Mouse (Mus musculus): Measurements from ENCODE around the gene Gm28038.
A peak's percentile ranks its signal among the peaks of the same experiment; 100 is the strongest.

The Gm28038 gene

DNA sequence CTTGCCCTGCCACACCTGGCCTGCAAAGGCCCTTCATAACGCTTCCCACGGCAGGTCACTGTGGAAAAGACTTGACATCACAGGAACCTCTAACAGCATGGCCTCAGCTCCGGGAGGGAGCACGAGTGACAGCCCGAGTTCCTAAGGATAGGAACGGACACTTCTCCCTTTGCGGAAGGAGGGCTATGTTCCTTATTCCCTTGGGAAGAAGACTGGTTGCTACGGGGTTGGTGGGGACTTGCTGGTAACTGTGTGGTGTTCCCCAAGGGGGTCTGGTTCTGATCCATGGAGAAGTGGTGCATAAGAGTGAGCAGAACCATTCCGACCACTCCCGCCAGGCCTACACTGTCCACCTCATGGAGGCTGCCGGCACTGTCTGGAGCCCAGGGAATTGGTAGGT, at the start of gene Gm28038:
Gene Gm28038 (plus strand): TSS at position 301 of the 400 bp plus-strand sequence.
- no peak for DNase-seq (ENCODE audit: low spot score)

DNA sequence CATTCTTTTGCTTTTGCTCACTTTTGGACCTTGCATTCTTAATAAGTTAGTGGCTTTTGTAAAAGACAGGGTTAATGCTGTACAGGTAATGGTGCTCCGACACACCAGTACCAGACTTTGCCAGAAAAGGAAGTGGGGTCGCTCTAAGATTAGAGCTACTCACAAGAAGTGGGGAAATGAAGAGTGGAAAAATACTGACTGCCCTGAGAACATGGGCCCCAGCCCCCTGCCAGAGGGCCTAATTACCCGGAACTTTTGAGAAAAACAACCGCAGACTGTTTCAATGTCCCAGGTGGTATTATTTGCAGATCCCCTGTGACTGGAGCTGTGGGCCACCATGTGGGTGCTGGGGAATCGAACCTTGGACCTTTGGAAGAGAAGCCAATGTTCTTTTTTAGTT, 45.2 kb upstream of the Gm28038 start:
- no peak for DNase-seq (ENCODE audit: low spot score)

DNA sequence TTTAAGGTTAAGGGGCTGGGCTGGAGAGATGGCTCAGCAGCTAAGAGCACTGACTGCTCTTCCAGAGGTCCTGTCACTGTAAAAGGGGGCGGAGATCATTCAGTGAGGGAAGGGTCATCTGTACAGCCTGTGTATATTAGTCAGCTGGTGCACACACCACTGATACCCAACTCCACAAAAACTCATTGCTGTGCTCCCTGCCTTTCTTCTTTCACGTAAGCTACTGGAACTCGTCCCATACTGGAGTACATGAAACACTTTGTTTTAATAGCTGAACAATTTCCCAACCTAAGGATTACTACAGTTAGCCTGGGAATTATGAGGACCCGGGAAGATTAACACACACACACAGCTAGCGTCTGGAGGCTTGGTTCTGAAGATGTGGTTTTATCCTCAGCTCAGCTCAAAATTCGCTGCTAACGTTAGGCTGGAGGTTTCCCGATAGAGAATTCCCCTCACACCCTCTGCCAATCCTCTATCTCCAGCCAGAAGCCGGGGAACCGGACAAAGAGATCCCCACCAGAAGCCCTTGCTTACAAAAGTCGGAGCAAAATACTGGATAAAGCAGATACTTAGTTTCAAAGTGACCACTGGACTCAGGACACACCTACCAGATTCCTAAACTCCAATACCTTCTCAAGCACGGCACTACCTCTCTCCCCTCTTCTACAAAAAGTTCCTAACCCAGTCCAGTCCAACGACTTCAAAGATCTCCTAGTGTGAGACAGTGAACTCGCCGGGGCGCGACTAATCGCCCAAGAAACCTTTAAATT, 44.2 kb upstream of the Gm28038 start:
- DNase-seq (ENCODE audit: low spot score), result peak; percentile 43

DNA sequence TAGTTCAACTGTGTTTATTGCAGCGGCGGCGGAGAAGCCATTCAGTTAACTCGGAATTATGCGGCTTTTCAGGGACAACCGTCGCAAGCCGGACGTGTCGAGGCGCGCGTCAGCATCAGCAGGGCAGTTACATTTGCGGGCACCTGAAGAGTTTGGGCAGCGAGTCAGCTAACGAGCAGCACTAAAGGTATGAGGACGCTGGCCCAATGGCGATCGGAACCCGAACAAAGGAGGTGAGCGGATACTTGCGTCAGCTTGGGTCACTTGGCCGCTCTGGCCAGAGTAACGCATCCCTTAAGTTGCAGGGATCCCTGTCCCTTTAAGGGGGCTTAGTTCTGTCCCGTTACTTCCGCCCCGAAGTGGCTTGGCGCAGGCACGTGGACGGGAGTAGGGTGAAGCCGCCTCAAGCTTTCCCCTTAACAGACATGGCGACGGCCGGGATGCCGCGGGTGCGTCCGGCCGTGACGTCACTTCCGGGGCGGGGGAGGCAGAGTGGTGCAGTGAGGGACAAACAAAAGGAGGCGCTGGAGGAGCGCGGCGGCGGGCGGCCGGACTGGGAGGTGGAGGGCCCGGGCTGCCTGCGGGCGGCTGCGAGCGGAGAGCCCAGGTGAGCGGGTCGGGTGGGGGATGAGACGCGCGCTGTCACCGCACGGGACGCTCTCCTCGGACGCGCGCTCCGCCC, 43.5 kb upstream of the Gm28038 start, which contains the start of gene Lrrc8a:
Gene Lrrc8a (plus strand): TSS at position 517 of the 682 bp plus-strand sequence.
- DNase-seq (ENCODE audit: low spot score), result peak; percentile 99

DNA sequence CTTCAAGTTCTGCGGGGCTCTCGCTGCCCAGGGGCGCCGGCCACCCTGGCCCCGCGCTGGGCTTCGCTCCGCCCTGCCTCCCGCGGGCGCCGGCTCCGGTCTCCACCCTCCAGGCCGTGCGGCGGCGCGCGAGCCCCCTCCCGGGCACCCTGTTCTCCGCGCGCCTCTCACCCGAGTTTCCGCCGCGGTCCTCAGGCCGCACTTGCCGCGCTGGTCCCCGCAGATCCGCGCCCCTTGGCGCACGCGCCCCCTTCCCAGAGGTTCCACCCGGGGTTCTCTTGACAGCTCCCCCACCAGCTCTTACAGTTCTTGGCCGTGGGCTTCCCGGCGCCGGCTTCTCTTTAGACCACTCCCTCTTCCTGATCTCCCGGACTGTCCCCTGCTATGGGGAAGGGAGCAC, 43.0 kb upstream of the Gm28038 start:
- peak; percentile 88 for DNase-seq (ENCODE audit: low spot score)

DNA sequence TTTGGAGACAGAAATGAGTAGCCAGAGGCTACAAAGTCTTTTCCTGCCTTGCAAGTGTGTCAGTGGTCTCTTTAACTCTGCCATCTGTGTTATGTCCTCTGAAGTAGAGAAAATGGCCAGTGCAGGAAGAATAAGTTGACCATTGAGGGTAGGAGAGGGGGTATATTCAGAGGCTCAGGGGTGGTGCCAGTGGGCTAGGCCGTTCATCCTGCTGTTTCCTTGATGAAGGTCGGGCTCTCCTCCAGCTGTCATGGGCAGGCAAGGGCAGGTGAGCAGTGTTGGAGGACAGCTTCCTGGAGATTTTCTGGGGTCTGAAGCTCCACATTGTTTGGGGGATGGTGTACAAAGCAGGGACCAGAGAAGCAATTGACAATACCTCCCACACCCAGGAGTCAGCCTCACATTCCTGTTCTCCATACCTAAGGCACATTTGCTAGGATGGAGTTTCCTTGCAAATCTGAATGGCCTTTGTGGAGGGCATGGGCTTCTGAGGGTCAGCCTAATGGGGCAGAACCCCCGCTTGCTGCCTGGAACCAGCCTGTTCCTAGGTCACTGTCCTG, 41.9 kb upstream of the Gm28038 start:
- DNase-seq (ENCODE audit: low spot score), result no peak

DNA sequence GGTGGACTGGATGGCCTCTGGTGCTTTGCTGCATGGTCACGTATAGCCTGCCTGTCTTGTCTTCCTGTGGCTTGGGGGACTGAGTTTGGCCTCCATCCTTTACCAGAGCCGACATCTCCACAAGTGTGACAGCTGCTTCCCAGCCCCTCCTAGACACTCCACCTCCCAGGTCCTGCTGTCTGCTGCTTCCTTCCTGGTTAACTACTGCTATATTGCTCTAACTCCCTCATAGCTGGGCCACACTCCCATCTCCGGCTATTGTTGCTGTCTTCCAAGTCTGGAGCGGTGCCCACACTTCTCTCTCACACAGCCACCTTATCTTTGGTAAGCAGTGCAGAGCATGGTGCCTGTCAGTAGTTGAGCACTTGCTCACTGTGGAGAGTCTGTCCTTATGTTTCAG, 41.1 kb upstream of the Gm28038 start:
- peak; percentile 62 for DNase-seq (ENCODE audit: low spot score)

DNA sequence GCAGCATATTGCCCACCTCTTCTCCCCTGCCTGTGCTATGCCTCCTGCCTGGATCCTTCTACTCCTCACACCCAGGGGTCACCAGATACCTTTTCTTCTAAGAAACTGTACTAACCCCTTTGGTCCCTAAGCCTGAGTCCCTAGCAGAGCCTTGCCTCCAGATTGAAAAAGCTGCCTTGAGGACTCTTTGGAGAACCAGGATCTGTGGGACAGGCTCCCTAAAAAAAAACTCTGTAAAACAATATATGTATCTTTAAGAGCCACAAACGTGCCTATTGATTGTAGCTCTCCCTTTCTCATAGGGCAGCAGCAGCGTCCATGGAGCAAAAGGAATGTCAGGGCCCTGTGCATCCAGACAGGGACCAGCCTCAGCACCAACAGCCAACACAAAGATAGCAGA, 40.6 kb upstream of the Gm28038 start, which contains the start of gene Gm28035:
Gene Gm28035 (plus strand): TSS at position 301 of the 400 bp plus-strand sequence.
- DNase-seq (ENCODE audit: low spot score), result no peak

DNA sequence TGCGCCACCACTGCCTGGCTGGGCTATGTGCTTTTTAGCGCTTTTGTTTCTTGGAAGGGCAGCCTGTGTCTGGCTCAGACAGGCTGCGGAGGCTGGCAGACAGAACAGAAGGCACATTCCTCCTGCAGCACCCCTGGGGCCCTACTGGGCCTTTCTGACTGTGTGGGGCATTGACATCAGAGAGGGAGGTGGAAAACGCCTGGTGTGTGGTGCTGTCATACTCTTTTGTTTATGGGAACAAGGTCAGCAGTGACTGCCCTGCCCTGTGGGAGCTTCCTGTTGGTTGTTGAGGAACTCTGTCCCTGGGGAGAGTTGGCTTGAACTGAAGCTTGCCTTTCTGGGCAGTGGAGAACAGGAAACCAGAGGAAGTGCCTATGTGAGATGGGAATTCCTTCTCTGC, 38.3 kb upstream of the Gm28038 start:
- DNase-seq (ENCODE audit: low spot score), result no peak

DNA sequence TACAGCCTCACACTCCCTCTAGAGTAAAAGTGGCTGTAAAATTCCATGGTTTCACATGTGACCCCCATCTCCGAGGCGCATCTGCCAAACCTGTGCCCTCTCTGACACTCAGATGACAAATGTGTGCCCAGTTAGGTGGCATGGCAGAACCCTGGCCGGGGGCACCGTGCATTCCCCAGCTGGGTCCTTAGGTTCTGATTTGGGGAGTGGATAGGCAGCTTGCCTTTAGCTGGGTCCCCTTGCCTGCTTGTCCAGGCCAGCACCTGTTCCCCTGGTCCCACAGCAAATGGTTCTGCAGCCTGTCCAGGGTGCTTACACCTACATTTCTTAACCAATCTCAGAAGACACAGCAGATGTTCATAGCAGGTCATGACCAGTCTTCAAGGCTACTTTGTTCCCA, 37.5 kb upstream of the Gm28038 start:
- no peak for DNase-seq (ENCODE audit: low spot score)

DNA sequence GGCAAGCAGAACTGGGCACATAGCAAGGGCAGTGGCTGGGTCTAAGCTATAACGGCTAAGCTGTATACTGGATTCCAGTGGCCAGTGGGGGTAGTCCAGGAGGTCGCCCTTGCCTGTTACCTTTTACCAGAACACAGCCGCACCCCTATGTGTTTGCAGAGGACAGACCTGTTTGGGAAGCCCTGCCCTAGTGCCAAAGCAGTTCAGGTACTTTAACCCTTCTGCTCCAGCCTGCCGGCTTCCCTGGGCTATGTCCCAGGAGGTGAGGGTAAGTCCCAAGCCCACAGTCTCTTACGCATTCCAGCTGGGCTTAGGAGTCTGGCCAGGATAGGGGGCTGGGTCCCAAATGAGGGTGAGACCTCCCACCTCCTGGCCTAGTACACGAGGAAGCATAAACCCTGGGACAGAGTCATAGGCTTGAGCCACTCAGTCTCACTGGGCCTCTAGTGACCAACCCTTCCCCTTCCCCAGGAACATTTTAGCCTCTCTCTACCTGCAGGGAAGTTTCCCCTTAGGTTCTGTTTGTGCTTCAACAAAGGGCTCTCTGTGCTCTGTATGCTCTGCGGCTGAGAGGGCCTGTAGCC, 36.2 kb upstream of the Gm28038 start:
- DNase-seq (ENCODE audit: low spot score), result no peak

DNA sequence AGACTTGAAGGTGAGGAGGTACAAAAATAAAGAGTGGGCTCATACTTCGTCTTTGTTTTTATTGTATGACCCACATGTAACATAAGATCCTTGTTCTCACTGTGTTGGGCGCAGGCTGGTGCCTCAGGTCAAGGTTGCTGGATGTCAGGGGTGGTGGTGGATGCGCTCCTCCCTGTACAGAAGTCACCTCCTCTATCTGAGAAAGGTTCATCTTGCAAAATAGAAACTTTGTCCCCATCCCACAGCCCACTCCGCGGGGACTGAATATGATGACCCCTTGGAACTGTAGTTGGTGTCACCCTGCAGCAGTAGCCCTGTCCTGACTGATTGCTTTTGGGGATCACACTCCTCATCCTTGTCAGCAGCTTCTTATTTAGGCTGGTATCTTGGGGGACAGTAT, 33.8 kb upstream of the Gm28038 start:
- DNase-seq (ENCODE audit: low spot score), result no peak

DNA sequence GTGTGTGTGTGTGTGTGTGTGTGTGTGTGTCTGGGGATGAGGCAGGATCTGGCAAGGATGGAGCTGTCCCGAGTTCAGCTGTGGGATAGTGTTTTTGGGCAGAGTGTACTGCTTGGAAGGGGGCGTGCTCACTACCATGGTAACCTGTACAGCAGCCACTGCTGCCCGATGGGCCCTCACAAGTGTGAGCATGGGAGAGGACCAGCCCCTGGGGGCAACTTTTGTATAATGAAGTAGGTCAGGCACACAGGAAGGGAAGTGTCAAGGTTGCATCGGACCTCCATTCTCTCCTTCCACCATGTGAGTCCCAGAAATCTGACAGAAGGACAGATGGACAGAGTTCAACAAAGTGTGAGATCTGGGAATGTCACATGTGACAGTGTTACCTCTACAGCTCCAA, 33.2 kb upstream of the Gm28038 start:
- DNase-seq (ENCODE audit: low spot score), result no peak

DNA sequence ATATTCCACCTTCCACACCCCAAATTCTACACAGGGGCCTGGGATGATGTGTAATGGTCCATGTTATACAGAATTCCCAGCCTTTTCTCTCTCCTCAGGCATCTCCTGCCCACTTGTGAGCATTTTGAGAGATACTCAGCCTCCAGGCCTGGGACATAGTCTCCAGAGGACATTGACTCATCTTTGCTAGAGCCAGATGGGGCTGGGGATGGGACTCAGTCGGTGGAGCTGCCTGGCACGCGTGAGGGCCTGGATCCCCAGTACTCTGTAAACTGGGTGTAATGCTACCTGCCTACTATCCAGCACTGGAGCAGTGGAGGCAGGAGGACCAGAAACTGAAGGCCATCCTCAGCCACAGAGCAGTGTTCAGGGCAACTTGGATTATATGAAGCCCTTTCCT, 31.7 kb upstream of the Gm28038 start:
- DNase-seq (ENCODE audit: low spot score), result no peak

DNA sequence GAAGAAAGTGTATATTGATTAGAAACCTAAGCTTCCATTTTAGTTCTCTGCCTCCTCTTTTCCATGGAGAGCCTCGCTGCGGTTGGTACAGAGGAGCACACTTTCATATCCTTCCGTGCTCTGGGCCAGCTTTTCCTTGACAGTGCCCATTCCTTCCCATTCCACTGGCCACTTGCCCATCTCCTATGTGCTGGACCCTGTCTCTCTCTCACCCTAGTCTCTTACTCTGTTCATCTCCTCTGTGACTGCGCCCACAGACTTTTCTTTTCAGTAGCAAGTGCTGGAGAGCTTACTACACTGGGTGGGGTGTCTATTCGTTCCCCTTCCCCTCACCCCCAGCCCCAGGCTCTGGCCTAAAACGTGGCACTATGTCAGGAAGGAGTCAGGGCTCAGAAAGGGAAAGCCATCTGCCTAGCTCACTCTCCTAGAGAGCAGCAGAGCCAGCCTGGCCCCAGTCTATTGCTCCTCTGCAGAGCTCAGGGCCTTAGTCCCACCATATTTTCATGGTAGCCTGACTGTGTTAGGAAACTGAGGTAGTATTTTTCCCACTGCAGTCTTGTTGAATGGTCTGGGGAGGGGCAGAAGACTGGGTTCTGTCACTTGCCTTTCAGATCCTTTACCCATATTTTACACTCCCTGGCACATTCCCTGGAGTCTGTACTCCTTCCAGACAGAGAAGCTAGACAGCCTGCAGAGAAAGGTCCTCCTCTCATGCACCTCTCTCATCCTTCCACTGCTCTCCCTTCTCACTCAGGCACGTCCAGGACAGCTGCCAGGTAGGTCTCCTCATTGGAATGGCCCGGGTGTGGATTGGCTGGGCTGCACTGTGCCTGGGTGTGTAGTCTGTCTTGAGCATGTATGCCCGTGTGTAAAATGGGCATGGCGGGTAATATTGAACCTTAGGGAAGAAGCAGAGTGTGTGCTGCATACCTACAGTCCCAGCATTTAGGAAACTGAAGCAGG, 30.4 kb upstream of the Gm28038 start:
- DNase-seq (ENCODE audit: low spot score), result no peak

DNA sequence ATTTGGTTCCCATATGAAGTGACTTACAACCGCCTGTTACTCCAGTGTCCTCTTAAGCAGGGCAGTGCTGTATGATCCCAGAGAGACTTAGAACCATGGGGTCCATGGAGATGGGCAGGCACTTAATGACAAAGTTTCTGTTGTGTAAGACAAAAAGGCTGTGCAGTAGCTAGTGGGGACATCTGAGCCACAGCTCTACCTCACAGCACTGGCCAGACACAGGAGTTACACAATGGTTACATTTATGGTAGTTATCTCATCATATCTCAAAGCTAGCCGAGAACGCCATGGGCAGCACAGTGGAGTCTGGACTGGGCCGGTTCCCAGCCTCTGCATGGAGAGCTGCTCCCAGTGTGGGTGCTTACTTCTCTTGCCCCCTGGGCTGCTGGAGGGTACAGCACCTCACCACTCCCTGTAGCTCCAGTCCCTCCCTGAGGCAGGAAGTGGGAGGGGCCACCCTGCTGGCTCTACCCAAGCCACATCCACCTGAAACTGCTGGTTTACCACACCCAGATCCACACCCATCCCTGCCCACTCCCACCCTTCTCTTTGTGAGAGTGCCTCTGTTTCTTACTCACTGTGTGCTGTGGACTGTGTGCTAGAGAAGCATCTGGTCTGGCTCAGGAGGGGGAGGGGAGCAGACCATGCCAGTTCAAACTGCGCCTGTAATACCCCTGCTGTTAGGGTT, 29.3 kb upstream of the Gm28038 start:
- peak; percentile 68 for DNase-seq (ENCODE audit: low spot score)

DNA sequence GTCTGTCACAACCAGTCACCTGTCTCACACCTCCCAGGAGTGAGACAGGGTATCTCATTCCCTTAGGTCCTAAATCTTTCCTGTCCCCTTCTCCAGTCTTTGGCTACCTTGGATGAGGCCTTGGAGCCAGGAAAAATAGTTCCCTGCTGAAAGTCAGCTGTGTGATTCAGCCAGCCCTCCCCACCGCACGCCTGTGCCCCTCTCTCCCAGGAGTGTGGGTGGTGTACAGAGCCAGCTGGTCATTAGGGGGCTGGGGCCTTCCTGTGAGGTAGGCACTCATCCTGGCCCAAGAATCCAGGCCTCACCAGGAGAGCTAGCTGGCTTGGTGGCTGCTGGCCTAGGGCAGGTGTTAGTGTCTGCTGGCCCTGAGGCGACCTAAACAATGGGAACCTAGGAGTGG, 28.3 kb upstream of the Gm28038 start:
- no peak for DNase-seq (ENCODE audit: low spot score)

DNA sequence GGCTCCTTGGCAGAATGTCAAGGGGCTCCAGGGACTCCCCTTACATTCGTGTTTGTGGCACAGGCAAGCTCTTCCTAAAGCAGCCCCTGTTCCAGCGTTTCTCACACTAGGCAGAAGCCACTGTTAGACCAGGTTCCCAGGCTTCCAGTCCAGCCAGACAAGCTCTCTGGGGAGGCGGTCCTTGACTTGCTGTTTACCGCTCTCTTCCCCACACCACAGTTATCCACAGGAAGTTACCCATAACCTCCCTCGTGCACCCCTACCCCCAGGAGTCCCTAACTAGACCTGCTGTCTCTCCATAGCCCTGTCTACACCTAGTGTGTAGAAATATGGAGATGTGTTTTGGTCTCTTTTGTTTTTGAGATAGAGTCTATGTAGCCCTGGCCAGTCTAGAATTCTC, 27.0 kb upstream of the Gm28038 start:
- DNase-seq (ENCODE audit: low spot score), result no peak

DNA sequence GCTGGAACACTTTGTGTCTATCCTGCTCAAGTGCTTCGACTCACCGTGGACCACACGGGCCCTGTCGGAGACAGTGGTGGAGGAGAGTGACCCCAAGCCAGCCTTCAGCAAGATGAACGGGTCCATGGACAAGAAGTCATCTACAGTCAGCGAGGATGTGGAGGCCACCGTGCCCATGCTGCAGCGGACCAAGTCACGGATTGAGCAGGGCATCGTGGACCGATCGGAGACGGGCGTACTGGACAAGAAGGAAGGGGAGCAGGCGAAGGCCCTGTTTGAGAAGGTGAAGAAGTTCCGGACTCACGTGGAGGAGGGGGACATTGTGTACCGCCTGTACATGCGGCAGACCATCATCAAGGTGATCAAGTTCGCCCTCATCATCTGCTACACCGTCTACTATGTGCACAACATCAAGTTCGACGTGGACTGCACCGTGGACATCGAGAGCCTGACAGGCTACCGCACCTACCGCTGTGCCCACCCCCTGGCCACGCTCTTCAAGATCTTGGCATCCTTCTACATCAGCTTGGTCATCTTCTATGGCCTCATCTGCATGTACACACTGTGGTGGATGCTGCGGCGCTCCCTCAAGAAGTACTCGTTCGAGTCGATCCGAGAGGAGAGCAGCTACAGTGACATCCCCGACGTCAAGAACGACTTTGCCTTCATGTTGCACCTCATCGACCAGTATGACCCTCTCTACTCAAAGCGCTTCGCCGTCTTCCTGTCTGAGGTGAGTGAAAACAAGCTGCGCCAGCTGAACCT, 25.0 kb upstream of the Gm28038 start:
- DNase-seq (ENCODE audit: low spot score), result no peak

DNA sequence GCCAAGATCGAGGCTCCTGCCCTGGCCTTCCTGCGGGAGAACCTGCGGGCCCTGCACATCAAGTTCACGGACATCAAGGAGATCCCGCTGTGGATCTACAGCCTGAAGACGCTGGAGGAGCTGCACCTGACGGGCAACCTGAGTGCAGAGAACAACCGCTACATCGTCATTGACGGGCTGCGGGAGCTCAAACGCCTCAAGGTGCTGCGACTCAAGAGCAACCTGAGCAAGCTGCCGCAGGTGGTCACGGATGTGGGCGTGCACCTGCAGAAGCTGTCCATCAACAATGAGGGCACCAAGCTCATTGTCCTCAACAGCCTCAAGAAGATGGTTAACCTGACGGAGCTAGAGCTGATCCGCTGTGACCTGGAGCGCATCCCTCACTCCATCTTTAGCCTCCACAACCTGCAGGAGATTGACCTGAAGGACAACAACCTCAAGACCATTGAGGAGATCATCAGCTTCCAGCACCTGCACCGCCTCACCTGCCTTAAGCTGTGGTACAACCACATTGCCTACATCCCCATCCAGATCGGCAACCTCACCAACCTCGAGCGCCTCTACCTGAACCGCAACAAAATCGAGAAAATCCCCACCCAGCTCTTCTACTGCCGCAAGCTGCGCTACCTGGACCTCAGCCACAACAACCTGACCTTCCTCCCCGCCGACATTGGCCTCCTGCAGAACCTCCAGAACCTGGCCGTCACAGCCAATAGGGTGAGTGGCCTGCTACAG, 24.1 kb upstream of the Gm28038 start:
- DNase-seq (ENCODE audit: low spot score), result no peak

Data from testis, postnatal 14 days (tissue).